Mouse (Mus musculus): ENCODE measurements around the gene Isy1. TPM values are rescaled to one million over a fixed set of nuclear protein-coding genes. Genes with fewer than 3 reads are reported as not detected.
A peak's percentile ranks its signal among the peaks of the same experiment; 100 is the strongest.

Isy1 gene
- total RNA-seq (2014; rRNA removed) = 21.7 and 22.5 TPM in 2 replicates
- polyA plus RNA-seq (2015; fragmentation: Nextera tagmentation; extraction: Ambion mirVana) = 20.7 and 25.9 TPM in 2 replicates

- Histone ChIP-seq H3K36me3 (ENCODE audit: insufficient read depth, low read length) (peaks cover 16% of the 10 kb centered on the region; the same call in 1 of the 2 replicates), H3K4me1 (ENCODE audit: insufficient read depth, low read length) (peaks cover 6% of the 10 kb centered on the region; the same call in 1 of the 2 replicates), H3K4me3 (ENCODE audit: low read depth, low read length) (peak within 1 kb of the TSS; percentile 73), H3K9ac (replicated peaks; ENCODE audit: low read length, poor library complexity, severe bottlenecking) (peak within 1 kb of the TSS; percentile 87), H3K27ac (ENCODE audit: low read depth, low read length) (peak within 1 kb of the TSS; percentile 93), H3K9me3 (ENCODE audit: low read length) (no peaks in the 10 kb centered on the region), H3K27me3 (ENCODE audit: insufficient read depth, low read length) (no peaks in the 10 kb centered on the region), H3K4me2 (ENCODE audit: low read depth, low read length, poor library complexity, severe bottlenecking) (peak within 1 kb of the TSS; percentile 76)
- ATAC-seq (ENCODE audit: low FRiP score) (peak; percentile 97), DNase-seq (ENCODE audit: low spot score) (peak; percentile 99)
- under 1% methylated on average over 46 of the region's 46 CpGs for WGBS
- peak; percentile 49 for TF ChIP-seq CTCF (IDR thresholded peaks at IDR 0.05)
Measured at GRCm38 (mm10) chr6:87838551-87839197, at the start of gene Isy1. TSS of gene Isy1 (minus strand) at chr6:87838798.

- peak within 1 kb of the TSS; percentile 76 for H3K27ac ChIP-seq (ENCODE audit: low read depth, low read length)
- WGBS = under 1% methylated on average over 31 of the region's 31 CpGs
- ATAC-seq (ENCODE audit: low FRiP score) = peak; percentile 95
- H3K4me1 ChIP-seq (ENCODE audit: insufficient read depth, low read length) = no peaks in the 10 kb centered on the region; the same call in 1 of the 2 replicates
- H3K9me3 ChIP-seq (ENCODE audit: low read length) = no peaks in the 10 kb centered on the region
- peak; percentile 96 for TF ChIP-seq CTCF (IDR thresholded peaks at IDR 0.05)
- peak within 1 kb of the TSS; percentile 59 for H3K4me3 ChIP-seq (ENCODE audit: low read depth, low read length)
- peaks cover 33% of the 10 kb centered on the region for H3K36me3 ChIP-seq (ENCODE audit: insufficient read depth, low read length)
- DNase-seq (ENCODE audit: low spot score) = peak; percentile 99
- peak within 1 kb of the TSS; percentile 71 for H3K9ac ChIP-seq (replicated peaks; ENCODE audit: low read length, poor library complexity, severe bottlenecking)
- peak within 1 kb of the TSS; percentile 80 for H3K4me2 ChIP-seq (ENCODE audit: low read depth, low read length, poor library complexity, severe bottlenecking)
- H3K27me3 ChIP-seq (ENCODE audit: insufficient read depth, low read length) = no peaks in the 10 kb centered on the region
Measured at GRCm38 (mm10) chr6:87887594-87888233, 49.1 kb upstream of the Isy1 start, which contains the start of gene Copg1. TSS of gene Copg1 (plus strand) at chr6:87887814.

DNA sequence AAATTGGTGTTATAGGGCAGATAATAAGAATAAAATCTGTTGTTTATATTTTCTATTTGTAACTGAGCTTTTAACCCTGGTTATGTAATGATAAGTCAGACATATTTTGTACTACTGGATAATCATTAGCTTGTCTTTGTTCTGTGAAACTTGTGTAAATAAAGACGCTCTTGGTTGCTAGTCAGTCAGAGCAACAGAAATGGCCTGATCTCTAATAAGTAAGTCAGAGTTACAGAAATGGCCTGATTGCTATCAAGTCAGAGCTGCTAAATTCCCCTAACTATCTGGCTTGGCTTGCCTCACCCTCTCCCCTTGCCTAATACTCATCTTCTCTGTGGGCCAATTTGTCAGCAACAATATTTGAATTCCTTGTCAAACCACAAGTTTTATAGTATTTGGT, 48.1 kb upstream of the Isy1 start:
- no peak for ATAC-seq (ENCODE audit: low FRiP score)
- Histone ChIP-seq H3K9me3 (ENCODE audit: low read length) (no peaks in the 10 kb centered on the region), H3K4me2 (ENCODE audit: low read depth, low read length, poor library complexity, severe bottlenecking) (no peak overlapping the region), H3K36me3 (ENCODE audit: insufficient read depth, low read length) (peaks cover 23% of the 10 kb centered on the region), H3K27ac (ENCODE audit: low read depth, low read length) (no peak overlapping the region), H3K27me3 (ENCODE audit: insufficient read depth, low read length) (no peaks in the 10 kb centered on the region), H3K4me3 (ENCODE audit: low read depth, low read length) (no peak overlapping the region), H3K9ac (replicated peaks; ENCODE audit: low read length, poor library complexity, severe bottlenecking) (no peak overlapping the region), H3K4me1 (ENCODE audit: insufficient read depth, low read length) (no peaks in the 10 kb centered on the region; the same call in 1 of the 2 replicates)
- 97% methylated on average over 1 of the region's 1 CpGs for WGBS
- DNase-seq (ENCODE audit: low spot score) = no peak
- no peak for TF ChIP-seq CTCF (IDR thresholded peaks at IDR 0.05)

DNA sequence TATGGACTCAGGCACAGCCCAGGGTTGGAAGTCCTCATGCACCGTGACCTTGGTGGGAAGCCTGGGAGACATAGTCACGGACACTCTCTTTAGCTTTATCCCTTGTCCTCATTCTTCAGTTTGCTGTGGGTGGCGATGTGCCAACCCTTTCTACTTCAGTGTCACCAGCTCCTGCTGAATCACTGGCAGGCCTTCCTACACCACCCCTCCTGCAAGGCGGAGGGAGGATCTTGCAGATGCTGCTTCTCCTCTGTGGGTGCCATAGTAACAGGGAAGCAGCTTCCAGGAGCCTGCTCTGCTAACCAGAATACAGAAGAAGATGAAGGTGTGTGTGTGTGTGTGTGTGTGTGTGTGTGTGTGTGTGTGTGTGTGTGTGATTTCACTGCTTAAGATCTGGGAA, 44.2 kb upstream of the Isy1 start:
- no peaks in the 10 kb centered on the region for H3K36me3 ChIP-seq (ENCODE audit: insufficient read depth, low read length)
- 41% methylated on average over 4 of the region's 4 CpGs for WGBS
- no peak for TF ChIP-seq CTCF (IDR thresholded peaks at IDR 0.05)
- no peak overlapping the region for H3K4me2 ChIP-seq (ENCODE audit: low read depth, low read length, poor library complexity, severe bottlenecking)
- H3K9me3 ChIP-seq (ENCODE audit: low read length) = no peaks in the 10 kb centered on the region
- no peaks in the 10 kb centered on the region for H3K27me3 ChIP-seq (ENCODE audit: insufficient read depth, low read length)
- H3K4me3 ChIP-seq (ENCODE audit: low read depth, low read length) = no peak overlapping the region
- no peak overlapping the region for H3K9ac ChIP-seq (replicated peaks; ENCODE audit: low read length, poor library complexity, severe bottlenecking)
- ATAC-seq (ENCODE audit: low FRiP score) = peak; percentile 68; the same call in 1 of the 2 replicates
- no peaks in the 10 kb centered on the region for H3K4me1 ChIP-seq (ENCODE audit: insufficient read depth, low read length)
- DNase-seq (ENCODE audit: low spot score) = peak; percentile 62
- peak overlapping the region; percentile 18; the same call in 1 of the 2 replicates for H3K27ac ChIP-seq (ENCODE audit: low read depth, low read length)

GRCm38 (mm10) chr6:87882221-87882620, 43.6 kb upstream of the Isy1 start:
- Histone ChIP-seq H3K27ac (ENCODE audit: low read depth, low read length) (peak overlapping the region; percentile 18; the same call in 1 of the 2 replicates), H3K9ac (replicated peaks; ENCODE audit: low read length, poor library complexity, severe bottlenecking) (no peak overlapping the region), H3K4me2 (ENCODE audit: low read depth, low read length, poor library complexity, severe bottlenecking) (no peak overlapping the region), H3K4me3 (ENCODE audit: low read depth, low read length) (no peak overlapping the region), H3K4me1 (ENCODE audit: insufficient read depth, low read length) (no peaks in the 10 kb centered on the region), H3K9me3 (ENCODE audit: low read length) (no peaks in the 10 kb centered on the region), H3K27me3 (ENCODE audit: insufficient read depth, low read length) (no peaks in the 10 kb centered on the region), H3K36me3 (ENCODE audit: insufficient read depth, low read length) (no peaks in the 10 kb centered on the region)
- no peak for TF ChIP-seq CTCF (IDR thresholded peaks at IDR 0.05)
- 73% methylated on average over 3 of the region's 3 CpGs for WGBS
- no peak for ATAC-seq (ENCODE audit: low FRiP score)
- DNase-seq (ENCODE audit: low spot score) = no peak

DNA sequence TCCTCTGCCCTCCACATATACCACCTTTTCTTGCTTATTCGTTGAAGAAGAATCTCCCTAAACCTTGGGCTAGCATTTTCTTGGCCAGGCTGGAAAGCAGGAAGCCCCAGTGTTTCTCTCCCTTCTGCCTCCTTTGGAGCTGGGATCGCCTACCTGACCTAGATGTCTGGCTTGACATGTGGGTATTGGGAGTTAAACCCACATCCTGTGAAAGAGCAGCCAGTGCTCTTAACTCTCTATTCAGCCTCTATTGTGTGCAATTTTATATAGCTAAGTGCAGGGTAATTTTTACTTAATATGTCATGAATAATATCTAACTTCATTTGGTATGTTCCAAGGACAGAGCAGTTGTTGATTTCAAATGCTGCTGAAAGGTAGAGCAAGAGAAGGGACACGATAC, 41.0 kb upstream of the Isy1 start:
- DNase-seq (ENCODE audit: low spot score) (no peak), ATAC-seq (ENCODE audit: low FRiP score) (no peak)
- H3K9me3 ChIP-seq (ENCODE audit: low read length) = no peaks in the 10 kb centered on the region
- no peak overlapping the region for H3K27ac ChIP-seq (ENCODE audit: low read depth, low read length)
- no peaks in the 10 kb centered on the region for H3K36me3 ChIP-seq (ENCODE audit: insufficient read depth, low read length)
- no peak overlapping the region for H3K4me2 ChIP-seq (ENCODE audit: low read depth, low read length, poor library complexity, severe bottlenecking)
- H3K4me1 ChIP-seq (ENCODE audit: insufficient read depth, low read length) = no peaks in the 10 kb centered on the region
- no peak overlapping the region for H3K9ac ChIP-seq (replicated peaks; ENCODE audit: low read length, poor library complexity, severe bottlenecking)
- no peaks in the 10 kb centered on the region for H3K27me3 ChIP-seq (ENCODE audit: insufficient read depth, low read length)
- no peak overlapping the region for H3K4me3 ChIP-seq (ENCODE audit: low read depth, low read length)
- TF ChIP-seq CTCF (IDR thresholded peaks at IDR 0.05) = no peak
- 65% methylated on average over 3 of the region's 3 CpGs for WGBS

Measured in midbrain, postnatal 0 days (tissue).